Mouse (Mus musculus): Measurements from ENCODE around the gene Eya4. TPM values are rescaled to one million over a fixed set of nuclear protein-coding genes. Genes with fewer than 3 reads are reported as not detected.

Eya4 gene
- total RNA-seq, 4 experiments from 2014 or later: 4.5 to 7.2 (median 6.0) TPM

GRCm38 (mm10) chr10:23159138-23159537 is 191.4 kb downstream of the Eya4 start:
- DNase-seq (ENCODE audit: low spot score in 2 of 2): no peak

GRCm38 (mm10) chr10:23156866-23157625 is 193.5 kb downstream of the Eya4 start:
- DNase-seq (ENCODE audit: low spot score in 2 of 2): no peak

- DNase-seq (ENCODE audit: low spot score in 2 of 2): no peak
These were observed 200.2 kb downstream of the Eya4 start for GRCm38 (mm10) chr10:23150401-23150800.

- no peak for DNase-seq (ENCODE audit: low spot score in 2 of 2)
These were observed 206.0 kb downstream of the Eya4 start for GRCm38 (mm10) chr10:23144616-23145015.

GRCm38 (mm10) chr10:23127947-23128346 is 222.6 kb downstream of the Eya4 start:
- no peak for DNase-seq (ENCODE audit: low spot score in 2 of 2)

GRCm38 (mm10) chr10:23127151-23127550 is 223.4 kb downstream of the Eya4 start:
- no peak for DNase-seq (ENCODE audit: low spot score in 2 of 2)

- DNase-seq (ENCODE audit: low spot score in 2 of 2): no peak
These were observed 224.1 kb downstream of the Eya4 start for GRCm38 (mm10) chr10:23126529-23126928.

GRCm38 (mm10) chr10:23120437-23120836 is 230.1 kb downstream of the Eya4 start:
- DNase-seq (ENCODE audit: low spot score in 2 of 2): no peak

- DNase-seq (ENCODE audit: low spot score in 2 of 2): peak; percentile 48 to 83
These were observed 233.7 kb downstream of the Eya4 start for GRCm38 (mm10) chr10:23116786-23117410.

- DNase-seq (ENCODE audit: low spot score in 2 of 2): no peak
These were observed 234.5 kb downstream of the Eya4 start for GRCm38 (mm10) chr10:23116063-23116462.

- no peak for DNase-seq (ENCODE audit: low spot score in 2 of 2)
These were observed 235.3 kb downstream of the Eya4 start for GRCm38 (mm10) chr10:23115321-23115720.

GRCm38 (mm10) chr10:23108122-23108521 is 242.5 kb downstream of the Eya4 start:
- no peak for DNase-seq (ENCODE audit: low spot score in 2 of 2)

- no peak for DNase-seq (ENCODE audit: low spot score in 2 of 2)
These were observed 258.1 kb downstream of the Eya4 start for GRCm38 (mm10) chr10:23092517-23092916.

GRCm38 (mm10) chr10:23091552-23091951 is 259.0 kb downstream of the Eya4 start:
- no peak for DNase-seq (ENCODE audit: low spot score in 2 of 2)

- DNase-seq (ENCODE audit: low spot score in 2 of 2): no peak
These were observed 260.3 kb downstream of the Eya4 start for GRCm38 (mm10) chr10:23090323-23090722.

- DNase-seq (ENCODE audit: low spot score in 2 of 2): no peak
These were observed 261.3 kb downstream of the Eya4 start for GRCm38 (mm10) chr10:23089271-23089670.

GRCm38 (mm10) chr10:23088764-23089163 is 261.8 kb downstream of the Eya4 start:
- DNase-seq (ENCODE audit: low spot score in 2 of 2): no peak

GRCm38 (mm10) chr10:23086352-23087215 is 264.0 kb downstream of the Eya4 start:
- DNase-seq (ENCODE audit: low spot score in 2 of 2): peak; percentile 55 to 83

- DNase-seq (ENCODE audit: low spot score in 2 of 2): no peak
These were observed 269.1 kb downstream of the Eya4 start for GRCm38 (mm10) chr10:23081548-23081828.

- DNase-seq (ENCODE audit: low spot score in 2 of 2): peak; percentile 56 to 85
These were observed 269.6 kb downstream of the Eya4 start for GRCm38 (mm10) chr10:23080749-23081547.

- no peak for DNase-seq (ENCODE audit: low spot score in 2 of 2)
These were observed 273.7 kb downstream of the Eya4 start for GRCm38 (mm10) chr10:23076691-23077385.

Data from layer of hippocampus, adult 8-10 months (tissue).